Mouse (Mus musculus) small intestine, adult 2 months (tissue): ENCODE results near the gene Scube3. TPM values are rescaled to one million over a fixed set of nuclear protein-coding genes. Genes with fewer than 3 reads are reported as not detected.

ENCODE experiments used
- H3K27ac ChIP-seq: fragments of 200-500 bp; 2 replicates; pipeline ENCODE4 v1.5.1; 2012; ENCODE audit warnings: low read depth, low read length, control low read depth, inconsistent platforms; ENCODE audit not compliant: insufficient read depth
- H3K27me3 ChIP-seq: fragments of 200-500 bp; 2 replicates; pipeline ENCODE4 v1.6.1; 2012; ENCODE audit warnings: mild to moderate bottlenecking, moderate library complexity, low read length, inconsistent platforms; ENCODE audit not compliant: control insufficient read depth, insufficient read depth
- H3K36me3 ChIP-seq: fragments of 200-500 bp; 2 replicates; pipeline ENCODE4 v1.6.1; 2012; ENCODE audit warnings: mild to moderate bottlenecking, low read length, control low read depth, inconsistent platforms; ENCODE audit not compliant: control insufficient read depth, insufficient read depth
- H3K4me1 ChIP-seq: fragments of 200-500 bp; 2 replicates; pipeline ENCODE4 v1.6.1; 2012; ENCODE audit warnings: low read length, inconsistent platforms, mixed read lengths; ENCODE audit not compliant: control insufficient read depth, insufficient read depth, insufficient read length
- H3K4me3 ChIP-seq: fragments of 200-500 bp; 2 replicates; pipeline ENCODE4 v1.5.1; 2012; ENCODE audit warnings: low read depth, mild to moderate bottlenecking, control low read depth, inconsistent platforms, low read length, moderate library complexity
- CTCF ChIP-seq: fragments of 200-500 bp; IDR thresholded peaks from 2 replicates; pipeline ENCODE4 v1.5.1; 2012; ENCODE audit warnings: low read depth, mild to moderate bottlenecking, control low read depth, inconsistent platforms, low read length, moderate library complexity, mixed read lengths; ENCODE audit not compliant: insufficient replicate concordance, insufficient read length; ENCODE audit errors: extremely low read depth
- POLR2A ChIP-seq: fragments of 200-500 bp; IDR thresholded peaks from 2 replicates; pipeline ENCODE4 v1.6.1; 2012; ENCODE audit warnings: low read depth, mild to moderate bottlenecking, control low read depth, inconsistent platforms, low read length, moderate library complexity
- WGBS: fragments of 180-500 bp; shearing (Covaris S2); methylation state at CpG from one replicate; pipeline ENCODE4 v1.1.7; 2018; 5-methylcytosine and 5-hydroxymethylcytosine counted together
- polyA plus RNA-seq: library from polyadenylated mRNA; depleted of rRNA; stranded (reverse); fragments of >200 nt; gene quantifications from 2 replicates; pipeline ENCODE4 v1.2.3, GENCODE M21; 2012

Gene Scube3
- polyA plus RNA-seq, 1 experiment = 1.2 TPM

DNA sequence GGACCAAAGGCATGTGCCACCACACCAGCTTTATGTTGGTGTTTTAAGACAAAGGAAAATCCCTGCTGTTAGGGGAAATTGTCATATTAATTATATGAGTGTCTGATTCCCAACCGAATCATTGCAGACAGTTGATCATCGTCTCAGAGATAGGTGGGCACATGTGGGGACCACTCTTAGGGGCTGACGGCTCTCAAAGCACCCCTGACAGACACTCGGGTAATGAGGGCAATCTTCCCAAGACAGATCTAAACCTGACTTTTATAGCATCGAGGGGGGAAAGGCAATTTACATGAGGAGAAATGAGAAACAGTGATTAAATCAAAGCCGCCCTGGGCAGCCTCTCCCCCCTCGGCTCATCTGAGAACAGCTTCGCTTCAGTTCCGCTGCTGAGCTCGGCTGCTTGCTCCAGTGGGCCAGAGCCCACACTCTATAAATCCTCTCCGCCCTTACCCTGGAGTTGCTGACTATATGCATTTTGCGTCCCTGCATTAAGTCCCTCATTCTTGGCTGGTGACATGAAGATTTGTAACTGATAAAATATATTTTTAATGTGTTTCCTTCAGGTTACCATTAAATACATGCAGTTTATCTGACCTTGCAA is 40.6 kb upstream of the Scube3 start:
- TF ChIP-seq CTCF = no peak
- TF ChIP-seq POLR2A = no peak
- 59% methylated on average over 12 of the region's 12 CpGs for WGBS
- no peaks in the 10 kb centered on the region for H3K4me1 ChIP-seq
- no peaks in the 10 kb centered on the region for H3K36me3 ChIP-seq
- no peaks in the 10 kb centered on the region for H3K27me3 ChIP-seq
- H3K27ac ChIP-seq = no peak overlapping the region
- H3K4me3 ChIP-seq = no peak overlapping the region

DNA sequence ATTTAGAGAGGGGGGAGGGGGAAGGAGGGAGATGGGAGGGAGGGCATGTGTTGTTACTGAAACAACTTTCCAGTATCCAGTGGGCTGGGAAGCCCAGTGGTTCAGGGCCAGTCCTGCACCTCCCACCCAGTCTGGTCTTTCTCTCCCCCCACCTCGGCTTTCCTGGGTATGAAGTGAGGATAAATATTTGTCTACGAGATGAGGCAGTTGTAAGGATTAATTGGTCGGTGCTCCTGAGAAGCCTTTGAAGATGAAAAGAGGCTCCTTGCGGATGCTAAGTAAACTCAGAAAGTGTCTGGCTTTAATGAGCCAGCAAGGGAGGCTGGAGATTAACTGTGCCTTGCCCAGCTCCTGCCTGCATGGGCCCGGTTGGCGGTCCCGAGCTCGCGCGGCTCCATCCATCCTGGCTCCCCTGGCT is 40.0 kb upstream of the Scube3 start:
- Histone ChIP-seq H3K4me1 (no peaks in the 10 kb centered on the region), H3K4me3 (no peak overlapping the region), H3K36me3 (no peaks in the 10 kb centered on the region), H3K27ac (no peak overlapping the region), H3K27me3 (no peaks in the 10 kb centered on the region)
- 43% methylated on average over 10 of the region's 10 CpGs for WGBS
- TF ChIP-seq POLR2A (no peak), CTCF (no peak)

- H3K4me3 ChIP-seq = no peak overlapping the region
- no peaks in the 10 kb centered on the region for H3K4me1 ChIP-seq
- no peak for TF ChIP-seq CTCF
- no peak for TF ChIP-seq POLR2A
- H3K27ac ChIP-seq = no peak overlapping the region
- H3K36me3 ChIP-seq = no peaks in the 10 kb centered on the region
- no peaks in the 10 kb centered on the region for H3K27me3 ChIP-seq
- WGBS = 65% methylated on average over 6 of the region's 6 CpGs
These were observed 37.5 kb upstream of the Scube3 start for GRCm38 (mm10) chr17:28104416-28104815.

DNA sequence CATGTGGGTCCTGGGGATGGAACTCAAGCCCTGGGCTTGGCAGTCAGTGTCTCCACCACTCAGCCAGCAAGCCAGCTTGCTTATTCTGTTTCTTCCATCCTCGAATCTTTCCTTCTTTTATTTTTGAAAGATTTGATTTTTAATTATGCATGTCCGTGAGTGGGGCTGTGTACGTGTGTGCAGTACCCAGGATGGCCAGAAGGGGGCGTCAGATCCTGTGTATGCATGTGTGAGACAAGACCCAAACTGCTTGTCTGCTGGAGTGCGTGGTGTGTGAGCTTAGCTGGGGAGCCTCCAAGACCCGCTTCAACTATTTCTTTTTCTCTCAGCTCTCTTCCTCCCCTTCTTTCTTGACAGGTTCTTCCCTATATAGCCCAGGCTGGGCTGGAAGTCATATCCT is 35.6 kb upstream of the Scube3 start:
- WGBS = 77% methylated on average over 6 of the region's 6 CpGs
- Histone ChIP-seq H3K36me3 (no peaks in the 10 kb centered on the region), H3K4me1 (no peaks in the 10 kb centered on the region), H3K4me3 (no peak overlapping the region), H3K27me3 (no peaks in the 10 kb centered on the region), H3K27ac (no peak overlapping the region)
- TF ChIP-seq CTCF (peak; percentile 46; the same call in 1 of the 2 replicates), POLR2A (no peak)

DNA sequence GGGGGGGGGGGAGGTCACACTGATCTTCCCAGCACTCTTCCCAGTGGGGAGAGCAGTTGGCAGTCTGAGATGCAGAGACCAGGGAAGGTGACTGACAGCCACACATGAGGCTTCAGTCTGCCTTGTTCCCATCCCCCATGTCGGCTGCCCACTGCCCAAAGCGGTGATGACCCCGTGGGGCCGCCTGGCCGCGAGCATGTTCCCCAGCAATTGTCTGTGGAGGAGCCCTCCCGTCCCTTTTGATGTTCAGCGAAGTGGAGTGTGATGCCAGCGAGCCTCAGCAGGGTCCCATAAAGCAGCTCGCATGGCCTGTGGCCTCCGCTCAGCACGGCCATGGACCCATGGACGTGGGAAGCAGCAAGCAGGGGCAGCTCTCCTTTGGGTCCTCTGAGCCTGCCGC is 34.7 kb upstream of the Scube3 start:
- no peaks in the 10 kb centered on the region for H3K36me3 ChIP-seq
- H3K4me1 ChIP-seq = no peaks in the 10 kb centered on the region
- TF ChIP-seq POLR2A (no peak), CTCF (no peak)
- 36% methylated on average over 14 of the region's 14 CpGs for WGBS
- no peak overlapping the region for H3K27ac ChIP-seq
- H3K27me3 ChIP-seq = no peaks in the 10 kb centered on the region
- H3K4me3 ChIP-seq = no peak overlapping the region

DNA sequence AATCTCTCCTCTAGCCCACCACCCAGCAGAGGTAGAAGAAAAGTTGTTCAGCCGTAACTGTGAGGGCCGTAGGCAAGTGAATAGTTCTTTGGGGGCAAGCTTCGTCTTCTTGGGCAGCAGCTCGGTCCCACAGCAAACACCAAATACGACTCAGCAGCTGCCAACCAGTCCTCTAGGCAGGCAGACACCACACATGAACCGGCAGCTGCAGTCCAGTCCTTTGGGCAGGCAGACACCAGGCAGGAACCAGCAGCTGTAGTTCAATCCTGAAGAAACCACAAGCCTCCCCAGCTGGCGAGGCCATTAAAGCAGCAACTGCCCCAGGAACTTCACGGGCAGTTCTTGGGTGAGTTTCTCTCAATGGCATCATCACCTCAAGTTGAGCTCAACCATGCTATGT is 29.7 kb upstream of the Scube3 start:
- WGBS = 84% methylated on average over 8 of the region's 8 CpGs
- Histone ChIP-seq H3K36me3 (no peaks in the 10 kb centered on the region), H3K27me3 (no peaks in the 10 kb centered on the region), H3K4me1 (no peaks in the 10 kb centered on the region), H3K27ac (no peak overlapping the region), H3K4me3 (no peak overlapping the region)
- TF ChIP-seq POLR2A = no peak
- TF ChIP-seq CTCF = no peak

DNA sequence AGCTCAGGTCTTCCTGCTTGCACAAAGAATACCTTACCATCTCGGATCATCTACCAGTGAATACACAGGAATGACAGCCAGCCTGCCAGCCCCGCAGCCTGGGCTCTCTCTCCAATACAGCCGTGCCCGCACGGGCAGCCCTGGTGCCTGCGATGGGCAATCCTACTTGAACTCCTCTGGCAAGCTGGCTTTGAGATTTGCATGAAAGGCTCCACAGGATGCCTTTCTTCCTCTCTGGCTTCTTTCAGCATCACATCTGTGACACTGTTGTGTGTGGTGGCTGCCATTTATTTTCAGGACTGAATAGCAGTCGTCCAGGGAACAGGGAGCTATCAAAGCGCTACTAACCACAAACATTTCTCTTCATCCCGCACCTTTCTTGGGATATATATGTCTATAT is 25.6 kb upstream of the Scube3 start:
- H3K4me3 ChIP-seq = no peak overlapping the region
- no peak for TF ChIP-seq CTCF
- no peak for TF ChIP-seq POLR2A
- 85% methylated on average over 9 of the region's 9 CpGs for WGBS
- H3K27me3 ChIP-seq = peaks cover 6% of the 10 kb centered on the region; the same call in 1 of the 2 replicates
- no peaks in the 10 kb centered on the region for H3K4me1 ChIP-seq
- H3K27ac ChIP-seq = no peak overlapping the region
- no peaks in the 10 kb centered on the region for H3K36me3 ChIP-seq
